Mouse (Mus musculus) small intestine, adult 2 months (tissue): ENCODE measurements around the gene Nadk2. TPM values are rescaled to one million over a fixed set of nuclear protein-coding genes. Genes with fewer than 3 reads are reported as not detected.

Source experiments
- H3K27ac ChIP-seq: fragments of 200-500 bp; 2 replicates; pipeline ENCODE4 v1.5.1; 2012; ENCODE audit warnings: low read depth, low read length, control low read depth, inconsistent platforms; ENCODE audit not compliant: insufficient read depth
- H3K27me3 ChIP-seq: fragments of 200-500 bp; 2 replicates; pipeline ENCODE4 v1.6.1; 2012; ENCODE audit warnings: mild to moderate bottlenecking, moderate library complexity, low read length, inconsistent platforms; ENCODE audit not compliant: control insufficient read depth, insufficient read depth
- H3K36me3 ChIP-seq: fragments of 200-500 bp; 2 replicates; pipeline ENCODE4 v1.6.1; 2012; ENCODE audit warnings: mild to moderate bottlenecking, low read length, control low read depth, inconsistent platforms; ENCODE audit not compliant: control insufficient read depth, insufficient read depth
- H3K4me1 ChIP-seq: fragments of 200-500 bp; 2 replicates; pipeline ENCODE4 v1.6.1; 2012; ENCODE audit warnings: low read length, inconsistent platforms, mixed read lengths; ENCODE audit not compliant: control insufficient read depth, insufficient read depth, insufficient read length
- H3K4me3 ChIP-seq: fragments of 200-500 bp; 2 replicates; pipeline ENCODE4 v1.5.1; 2012; ENCODE audit warnings: low read depth, mild to moderate bottlenecking, control low read depth, inconsistent platforms, low read length, moderate library complexity
- CTCF ChIP-seq: fragments of 200-500 bp; IDR thresholded peaks from 2 replicates; pipeline ENCODE4 v1.5.1; 2012; ENCODE audit warnings: low read depth, mild to moderate bottlenecking, control low read depth, inconsistent platforms, low read length, moderate library complexity, mixed read lengths; ENCODE audit not compliant: insufficient replicate concordance, insufficient read length; ENCODE audit errors: extremely low read depth
- POLR2A ChIP-seq: fragments of 200-500 bp; IDR thresholded peaks from 2 replicates; pipeline ENCODE4 v1.6.1; 2012; ENCODE audit warnings: low read depth, mild to moderate bottlenecking, control low read depth, inconsistent platforms, low read length, moderate library complexity
- WGBS: fragments of 180-500 bp; shearing (Covaris S2); methylation state at CpG from one replicate; pipeline ENCODE4 v1.1.7; 2018; 5-methylcytosine and 5-hydroxymethylcytosine counted together
- polyA plus RNA-seq: library from polyadenylated mRNA; depleted of rRNA; stranded (reverse); fragments of >200 nt; gene quantifications from 2 replicates; pipeline ENCODE4 v1.2.3, GENCODE M21; 2012; rRNA removed

Gene Nadk2
- polyA plus RNA-seq, 1 experiment, result 12.2 TPM

DNA sequence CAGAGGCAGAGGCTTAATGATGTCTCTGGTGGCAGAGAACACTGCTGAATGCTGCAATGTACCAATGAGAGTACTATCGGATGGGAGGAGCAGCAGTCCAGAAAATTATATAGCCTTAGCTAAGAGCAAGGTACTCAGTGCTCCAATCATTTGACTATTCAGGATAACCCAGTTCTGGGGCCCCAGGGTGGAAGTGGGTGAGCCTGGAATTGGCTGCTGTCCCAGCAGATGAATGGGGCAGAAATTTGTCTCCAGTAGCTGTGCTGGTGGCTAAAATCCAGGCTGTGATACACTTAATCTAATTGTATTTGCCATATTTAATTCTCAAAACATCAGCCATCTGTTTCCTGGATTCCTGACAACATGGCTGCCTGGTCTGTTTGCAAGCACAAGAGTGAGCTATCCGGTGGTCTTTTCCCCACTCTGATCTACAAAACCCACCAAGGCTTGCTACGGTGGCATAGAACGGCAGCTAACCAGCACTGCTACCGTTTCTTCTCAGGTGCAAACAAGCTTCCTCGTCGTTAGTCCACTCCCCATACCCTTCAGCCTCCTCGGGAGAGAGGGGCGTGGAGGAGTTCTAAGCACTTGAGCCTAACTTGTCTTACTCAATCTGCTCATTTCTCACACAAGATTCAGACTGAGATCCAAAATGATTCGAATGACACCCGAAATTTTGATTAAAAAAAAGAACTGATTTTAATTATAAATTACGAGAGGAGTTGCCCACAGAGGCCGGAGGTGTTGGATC lies 61.8 kb downstream of the Nadk2 start:
- H3K4me3 ChIP-seq, result peak overlapping the region; percentile 21; the same call in 1 of the 2 replicates

DNA sequence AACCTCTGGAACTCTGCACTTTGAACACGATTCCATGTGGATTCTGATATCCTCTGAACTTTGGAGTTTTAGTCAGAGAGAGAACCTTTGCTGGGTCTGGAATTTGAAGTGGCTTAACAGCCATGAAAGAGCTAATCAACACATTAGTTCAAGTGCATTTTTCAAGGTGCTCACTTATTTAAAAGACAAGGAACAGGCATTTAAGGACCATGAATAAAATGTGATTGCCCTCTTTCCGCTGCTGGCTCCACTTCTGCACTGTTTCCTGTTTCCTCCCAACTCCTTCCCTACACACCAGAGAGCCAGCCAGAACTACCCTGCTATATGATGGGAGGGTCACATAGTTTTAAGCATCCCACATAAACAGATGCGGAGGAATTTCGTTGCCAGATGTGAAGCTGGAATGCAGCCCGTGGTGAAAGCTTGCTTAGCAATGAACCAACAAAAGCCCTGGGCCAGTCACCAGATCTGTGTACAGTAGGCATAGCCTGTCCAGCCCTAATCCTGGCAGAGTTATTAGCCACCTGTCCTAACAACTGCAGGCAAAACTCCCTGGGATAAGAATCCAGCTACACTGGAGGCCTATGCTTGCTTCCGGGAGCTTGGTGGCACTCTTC lies 63.9 kb downstream of the Nadk2 start:
- Histone ChIP-seq H3K4me1 (peaks cover 19% of the 10 kb centered on the region; the same call in 1 of the 2 replicates), H3K4me3 (no peak overlapping the region), H3K27ac (peak overlapping the region; percentile 92), H3K36me3 (peaks cover 1% of the 10 kb centered on the region), H3K27me3 (no peaks in the 10 kb centered on the region)
- 26% methylated on average over 6 of the region's 6 CpGs for WGBS
- no peak for TF ChIP-seq CTCF
- no peak for TF ChIP-seq POLR2A

More for the DNA sequence above, 61.8 kb downstream of the Nadk2 start:
- Histone ChIP-seq H3K27ac (peak overlapping the region; percentile 93), H3K4me1 (peaks cover 19% of the 10 kb centered on the region; the same call in 1 of the 2 replicates), H3K36me3 (peaks cover 3% of the 10 kb centered on the region), H3K27me3 (no peaks in the 10 kb centered on the region)
- 42% methylated on average over 13 of the region's 13 CpGs for WGBS
- no peak for TF ChIP-seq POLR2A
- no peak for TF ChIP-seq CTCF

DNA sequence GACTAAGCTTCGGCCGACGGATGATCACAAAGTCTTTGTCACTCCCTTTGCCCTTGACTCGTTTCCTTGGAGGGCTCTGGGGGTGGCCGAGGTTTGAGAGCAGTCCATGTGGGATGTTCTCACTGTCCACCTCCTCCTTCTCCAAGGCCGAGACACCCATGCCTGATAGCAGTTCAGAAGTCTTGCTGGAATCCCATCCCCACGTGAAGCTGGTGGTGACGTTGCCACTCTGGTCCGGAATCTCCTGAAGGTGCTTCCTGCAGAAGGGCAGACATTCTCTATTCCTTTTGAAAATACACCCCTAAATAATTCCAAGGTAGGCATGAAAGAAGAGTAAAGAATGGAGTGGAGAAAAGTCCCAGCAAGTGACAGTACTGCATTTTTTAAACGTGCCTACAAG lies 68.4 kb downstream of the Nadk2 start:
- WGBS, result 23% methylated on average over 10 of the region's 10 CpGs
- Histone ChIP-seq H3K4me1 (peaks cover 6% of the 10 kb centered on the region; the same call in 1 of the 2 replicates), H3K4me3 (peak overlapping the region; percentile 56), H3K27ac (no peak overlapping the region), H3K27me3 (no peaks in the 10 kb centered on the region), H3K36me3 (no peaks in the 10 kb centered on the region)
- TF ChIP-seq POLR2A (no peak), CTCF (no peak)

DNA sequence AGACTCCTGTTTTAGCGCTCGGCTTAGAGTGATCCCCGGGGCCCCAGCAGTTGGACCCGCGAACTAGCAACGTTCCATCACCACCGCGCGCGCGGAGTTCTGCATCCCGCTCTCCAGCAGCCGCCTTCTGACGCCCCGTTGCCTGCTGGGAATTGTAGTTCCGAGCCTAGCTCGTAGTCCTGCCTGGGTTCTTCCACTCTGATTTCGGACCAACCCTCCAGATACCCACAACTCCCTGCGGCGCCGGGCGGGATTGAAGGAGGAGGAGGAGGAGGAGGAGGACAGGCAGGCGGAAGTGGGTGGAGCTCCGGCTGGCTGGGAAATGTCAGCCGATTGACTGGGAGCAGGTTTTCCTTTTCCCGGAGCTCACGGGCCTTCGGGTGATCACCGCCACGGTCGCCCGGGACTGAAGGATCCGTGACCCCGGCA lies 69.2 kb downstream of the Nadk2 start, which contains the start of gene Lmbrd2:
Gene Lmbrd2, plus strand, starts transcription at position 299 of the 429 bp plus-strand sequence.
- Histone ChIP-seq H3K4me3 (peak within 1 kb of the TSS; percentile 84), H3K4me1 (peaks cover 2% of the 10 kb centered on the region; the same call in 1 of the 2 replicates), H3K36me3 (peaks cover 2% of the 10 kb centered on the region; the same call in 1 of the 2 replicates), H3K27me3 (no peaks in the 10 kb centered on the region), H3K27ac (peak within 1 kb of the TSS; percentile 48)
- under 1% methylated on average over 34 of the region's 34 CpGs for WGBS
- no peak for TF ChIP-seq CTCF
- peak; percentile 43; the same call in 1 of the 2 replicates for TF ChIP-seq POLR2A

DNA sequence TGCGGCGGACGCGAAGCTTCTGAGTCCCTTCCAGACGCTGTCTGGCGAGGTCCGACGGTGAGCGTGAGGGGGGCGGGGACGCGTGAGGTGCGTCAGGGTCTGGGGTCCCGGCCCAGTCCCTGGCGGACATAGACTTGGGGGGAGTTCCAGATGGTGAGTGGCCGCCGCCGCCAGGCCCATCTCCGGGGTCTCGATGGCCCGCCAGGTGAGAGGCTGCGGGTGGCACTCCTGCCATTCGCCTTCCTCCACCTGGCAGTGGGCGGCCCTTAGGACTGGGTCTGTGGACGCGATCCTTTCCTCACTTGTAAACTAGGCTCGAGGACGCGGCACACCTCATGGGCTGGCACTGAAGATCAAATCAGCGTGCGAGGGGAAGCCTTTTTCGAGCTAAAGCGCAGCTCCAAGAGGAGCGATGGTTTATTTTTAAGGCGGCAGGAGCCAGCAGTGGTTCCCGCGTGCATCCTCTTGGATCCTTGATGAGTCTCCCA lies 69.7 kb downstream of the Nadk2 start:
- no peaks in the 10 kb centered on the region for H3K4me1 ChIP-seq
- peak overlapping the region; percentile 48 for H3K27ac ChIP-seq
- H3K4me3 ChIP-seq, result peak overlapping the region; percentile 84
- TF ChIP-seq CTCF (no peak), POLR2A (no peak)
- peaks cover 2% of the 10 kb centered on the region; the same call in 1 of the 2 replicates for H3K36me3 ChIP-seq
- WGBS, result under 1% methylated on average over 37 of the region's 37 CpGs
- H3K27me3 ChIP-seq, result no peaks in the 10 kb centered on the region

DNA sequence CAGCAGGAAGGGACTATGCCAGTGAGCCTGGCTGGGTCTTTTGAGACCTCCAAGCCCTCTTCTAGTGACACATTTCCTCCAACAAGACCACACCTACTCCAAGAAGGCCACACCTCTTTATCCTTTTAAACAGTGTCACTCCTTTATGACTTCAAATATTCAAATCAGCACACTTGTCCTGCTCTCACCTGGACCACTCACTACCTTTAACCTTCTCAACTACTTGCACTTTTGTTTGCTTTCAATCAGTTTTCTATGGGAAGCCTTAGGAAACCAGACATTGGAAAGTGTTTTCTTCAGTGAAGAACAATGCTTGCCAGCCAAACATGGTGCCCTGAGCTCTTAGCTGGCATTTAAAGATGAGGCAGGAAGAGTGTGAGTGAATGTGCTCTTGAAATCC lies 84.3 kb downstream of the Nadk2 start, which contains the start of gene Skp2:
Gene Skp2, minus strand, starts transcription at position 101 of the 400 bp plus-strand sequence.
- TF ChIP-seq CTCF, result no peak
- no peak for TF ChIP-seq POLR2A
- Histone ChIP-seq H3K36me3 (peaks cover 36% of the 10 kb centered on the region), H3K27me3 (no peaks in the 10 kb centered on the region), H3K4me1 (no peaks in the 10 kb centered on the region), H3K27ac (no peak within 1 kb of the TSS), H3K4me3 (no peak within 1 kb of the TSS)

Other genes starting within 250 kb of the Nadk2 start
- not detected in 2 replicates for gene Ranbp3l, start 103.3 kb upstream of the Nadk2 start, polyA plus RNA-seq
- gene Lmbrd2, start 69.3 kb downstream of the Nadk2 start, polyA plus RNA-seq, result 3.4 and 10.8 TPM in 2 replicates
- gene Skp2, start 84.2 kb downstream of the Nadk2 start, polyA plus RNA-seq, result 0.75 and 0.91 TPM in 2 replicates
- not detected in 2 replicates for gene Ugt3a1, start 205.6 kb downstream of the Nadk2 start, polyA plus RNA-seq